Mouse (Mus musculus) heart, adult 2 months (tissue): ENCODE results near the gene Cacna1s.

ENCODE experiments used
- CTCF ChIP-seq: fragments of 200-600 bp; IDR thresholded peaks from 2 replicates; pipeline ENCODE4 v1.8.1; 2022; ENCODE audit warnings: antibody characterized with exemption, mild to moderate bottlenecking, moderate library complexity
- EP300 ChIP-seq: fragments of 200-500 bp; IDR thresholded peaks from 2 replicates; pipeline ENCODE4 v1.6.1; 2011; ENCODE audit warnings: low read depth, low read length, control low read depth; ENCODE audit not compliant: insufficient read depth
- POLR2A ChIP-seq: fragments of 200-500 bp; IDR thresholded peaks from 2 replicates; pipeline ENCODE4 v1.6.1; 2011; ENCODE audit warnings: mild to moderate bottlenecking, low read depth, low read length, control low read depth; ENCODE audit not compliant: insufficient read depth

GRCm38 (mm10) chr1:136117069-136117468, 64.5 kb downstream of the Cacna1s start:
- TF ChIP-seq CTCF (no peak), POLR2A (no peak), EP300 (no peak)
